Mouse (Mus musculus) kidney, postnatal 0 days (tissue): ENCODE data around the gene Gm9844. TPM values are rescaled to one million over a fixed set of nuclear protein-coding genes. Genes with fewer than 3 reads are reported as not detected.

Experiments used
- ATAC-seq: fragments of 200-750 bp; cut with Nextera tagmentation; replicated peaks from 2 replicates; pipeline ENCODE4 v1.8.0; 2017; ENCODE audit warnings: low read depth, moderate number of reproducible peaks, moderate TSS enrichment, moderate library complexity; ENCODE audit not compliant: low FRiP score
- DNase-seq: peaks from one replicate; pipeline ENCODE4 v3.0.0-alpha.2; 2016; ENCODE audit warnings: low spot score
- H3K27ac ChIP-seq: fragments of 300-500 bp; sonication (generic); 2 replicates; pipeline ENCODE4 v1.5.1; 2014; ENCODE audit warnings: mild to moderate bottlenecking
- H3K27me3 ChIP-seq: fragments of 300-500 bp; sonication (generic); 2 replicates; pipeline ENCODE4 v1.6.1; 2014; ENCODE audit warnings: low read length, mixed read lengths; ENCODE audit not compliant: insufficient read depth
- H3K36me3 ChIP-seq: fragments of 300-500 bp; sonication (generic); 2 replicates; pipeline ENCODE4 v1.6.1; 2014; ENCODE audit warnings: low read length, mixed read lengths; ENCODE audit not compliant: insufficient read depth
- H3K4me1 ChIP-seq: fragments of 300-500 bp; sonication (generic); replicated peaks from 2 replicates; pipeline ENCODE4 v1.6.1; 2014; ENCODE audit warnings: antibody characterized with exemption, low read length, mixed read lengths; ENCODE audit not compliant: insufficient read depth
- H3K4me2 ChIP-seq: fragments of 300-500 bp; sonication (generic); 2 replicates; pipeline ENCODE4 v1.6.1; 2014; ENCODE audit warnings: mild to moderate bottlenecking, low read length, moderate library complexity, mixed read lengths
- H3K4me3 ChIP-seq: fragments of 300-500 bp; sonication (generic); replicated peaks from 2 replicates; pipeline ENCODE4 v1.5.1; 2014; ENCODE audit warnings: low read depth, low read length
- H3K9ac ChIP-seq: fragments of 300-500 bp; sonication (generic); 2 replicates; pipeline ENCODE4 v1.6.1; 2014; ENCODE audit warnings: low read depth, low read length
- H3K9me3 ChIP-seq: fragments of 300-500 bp; sonication (generic); replicated peaks from 2 replicates; pipeline ENCODE4 v1.6.1; 2016; ENCODE audit warnings: low read length, inconsistent platforms, mixed read lengths
- CTCF ChIP-seq: IDR thresholded peaks from 2 replicates; pipeline ENCODE4 v1.5.1; 2016; ENCODE audit warnings: antibody characterized with exemption, low read depth, mild to moderate bottlenecking, moderate library complexity
- WGBS: fragments of 180-500 bp; shearing (Covaris S2); extraction: QIAGEN DNeasy Blood & Tissue Kit; methylation state at CpG from one replicate; pipeline ENCODE4 v1.1.7; 2014; 5-methylcytosine and 5-hydroxymethylcytosine counted together
- polyA plus RNA-seq: library from polyadenylated mRNA; unstranded; fragments of >200 nt; fragmentation: Nextera tagmentation; extraction: Ambion mirVana; gene quantifications from 2 replicates; pipeline ENCODE4 v1.2.1, GENCODE M21; 2015

Gm9844 gene
- polyA plus RNA-seq, 1 experiment from 2014 or later, result 18.6 TPM

DNA sequence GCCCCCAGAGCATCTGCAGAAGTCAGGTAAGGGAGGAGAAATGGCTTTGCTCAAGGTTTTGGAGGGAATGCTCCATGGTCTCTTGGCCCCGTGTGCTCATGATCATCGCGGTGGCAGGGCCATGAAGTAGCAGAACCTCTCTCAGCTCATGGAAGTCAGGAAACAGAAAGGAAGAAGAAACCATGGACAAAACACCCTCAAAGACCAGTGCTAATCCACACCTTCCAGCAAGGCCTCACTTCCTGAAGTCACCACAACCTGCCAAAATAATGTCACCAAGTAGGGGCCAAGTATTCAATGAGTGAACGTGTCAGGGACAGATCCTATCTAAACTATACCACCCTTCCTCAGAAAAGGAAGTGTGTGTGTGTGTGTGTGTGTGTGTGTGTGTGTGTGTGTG, 840 bp downstream of the Gm9844 start:
- no peaks in the 10 kb centered on the region for H3K4me1 ChIP-seq
- DNase-seq (no peak), ATAC-seq (no peak)
- no peaks in the 10 kb centered on the region for H3K27me3 ChIP-seq
- H3K4me3 ChIP-seq, result no peak overlapping the region
- no peak overlapping the region for H3K4me2 ChIP-seq
- H3K36me3 ChIP-seq, result no peaks in the 10 kb centered on the region
- no peaks in the 10 kb centered on the region for H3K9me3 ChIP-seq
- H3K9ac ChIP-seq, result no peak overlapping the region
- 84% methylated on average over 4 of the region's 4 CpGs for WGBS
- no peak overlapping the region for H3K27ac ChIP-seq
- no peak for TF ChIP-seq CTCF

- no peak for TF ChIP-seq CTCF
- H3K9me3 ChIP-seq, result no peaks in the 10 kb centered on the region
- H3K9ac ChIP-seq, result no peak overlapping the region
- no peak overlapping the region for H3K4me2 ChIP-seq
- no peak for DNase-seq
- ATAC-seq, result no peak
- H3K4me3 ChIP-seq, result no peak overlapping the region
- H3K36me3 ChIP-seq, result no peaks in the 10 kb centered on the region
- 20% methylated on average over 6 of the region's 6 CpGs for WGBS
- no peaks in the 10 kb centered on the region for H3K4me1 ChIP-seq
- no peaks in the 10 kb centered on the region for H3K27me3 ChIP-seq
- H3K27ac ChIP-seq, result no peak overlapping the region
These were observed 2.1 kb downstream of the Gm9844 start for GRCm38 (mm10) chr7:24864156-24864555.

DNA sequence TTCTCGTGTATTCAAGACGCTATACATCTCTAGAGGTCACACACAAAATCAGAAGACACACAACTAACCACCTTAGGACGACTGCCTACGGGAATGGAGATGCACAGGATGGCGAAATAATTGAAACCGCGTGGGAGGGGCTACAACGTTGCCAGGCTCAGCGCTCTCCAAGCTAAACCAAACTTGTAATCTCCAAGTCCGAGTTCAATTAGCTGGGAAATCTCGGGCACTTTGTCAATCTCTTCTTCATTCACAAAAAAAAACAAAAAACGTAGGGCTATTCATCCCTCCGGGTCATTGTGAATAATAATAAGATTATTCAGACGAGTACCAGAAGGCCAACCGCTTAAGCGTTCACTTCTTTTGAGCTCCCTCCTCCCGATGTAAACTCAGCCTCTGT, 7.1 kb downstream of the Gm9844 start:
- H3K4me2 ChIP-seq, result no peak overlapping the region
- no peak overlapping the region for H3K27ac ChIP-seq
- H3K27me3 ChIP-seq, result no peaks in the 10 kb centered on the region
- ATAC-seq (no peak), DNase-seq (no peak)
- H3K36me3 ChIP-seq, result no peaks in the 10 kb centered on the region
- WGBS, result 69% methylated on average over 17 of the region's 17 CpGs
- TF ChIP-seq CTCF, result no peak
- H3K4me3 ChIP-seq, result no peak overlapping the region
- H3K9ac ChIP-seq, result no peak overlapping the region
- H3K4me1 ChIP-seq, result no peaks in the 10 kb centered on the region
- H3K9me3 ChIP-seq, result no peaks in the 10 kb centered on the region

- no peak within 1 kb of the TSS for H3K9ac ChIP-seq
- no peak within 1 kb of the TSS for H3K4me2 ChIP-seq
- ATAC-seq (no peak), DNase-seq (no peak)
- no peaks in the 10 kb centered on the region for H3K4me1 ChIP-seq
- no peaks in the 10 kb centered on the region for H3K36me3 ChIP-seq
- WGBS, result 56% methylated on average over 38 of the region's 41 CpGs
- H3K9me3 ChIP-seq, result no peaks in the 10 kb centered on the region
- no peak within 1 kb of the TSS for H3K4me3 ChIP-seq
- no peaks in the 10 kb centered on the region for H3K27me3 ChIP-seq
- H3K27ac ChIP-seq, result no peak within 1 kb of the TSS
- no peak for TF ChIP-seq CTCF
These were observed 7.6 kb downstream of the Gm9844 start, which contains the start of the genes Lypd4 and Dmrtc2 for GRCm38 (mm10) chr7:24869532-24870165. Gene Lypd4 (minus strand): TSS chr7:24869941. Gene Dmrtc2 (plus strand): TSS chr7:24870057.

- DNase-seq, result no peak
- no peak overlapping the region for H3K9ac ChIP-seq
- no peaks in the 10 kb centered on the region for H3K36me3 ChIP-seq
- H3K4me2 ChIP-seq, result no peak overlapping the region
- TF ChIP-seq CTCF, result no peak
- WGBS, result 71% methylated on average over 3 of the region's 3 CpGs
- no peak for ATAC-seq
- H3K9me3 ChIP-seq, result no peaks in the 10 kb centered on the region
- H3K27ac ChIP-seq, result no peak overlapping the region
- H3K4me3 ChIP-seq, result no peak overlapping the region
- no peaks in the 10 kb centered on the region for H3K27me3 ChIP-seq
- 0 out of 2 replicates have a peak, but pooled peaks cover 3% of the 10 kb centered on the region for H3K4me1 ChIP-seq
These were observed 15.6 kb downstream of the Gm9844 start for GRCm38 (mm10) chr7:24877588-24877987.

GRCm38 (mm10) chr7:24879620-24880019, 17.6 kb downstream of the Gm9844 start:
- Histone ChIP-seq H3K4me2 (no peak overlapping the region), H3K27ac (no peak overlapping the region), H3K4me1 (0 out of 2 replicates have a peak, but pooled peaks cover 3% of the 10 kb centered on the region), H3K27me3 (no peaks in the 10 kb centered on the region), H3K9ac (no peak overlapping the region), H3K36me3 (no peaks in the 10 kb centered on the region), H3K4me3 (no peak overlapping the region), H3K9me3 (no peaks in the 10 kb centered on the region)
- DNase-seq (no peak), ATAC-seq (no peak)
- TF ChIP-seq CTCF, result no peak
- whole genome bisulfite sequencing, result 33% methylated on average over 2 of the region's 2 CpGs
